Mouse (Mus musculus) cortical plate, adult 2 months (tissue): ENCODE data around the gene Ccl7. TPM values are rescaled to one million over a fixed set of nuclear protein-coding genes. Genes with fewer than 3 reads are reported as not detected.

Source experiments
- H3K27ac ChIP-seq: fragments of 200-500 bp; 2 replicates; pipeline ENCODE4 v1.5.1; 2012; ENCODE audit warnings: low read length, control low read depth, inconsistent platforms; ENCODE audit not compliant: insufficient read depth
- H3K4me1 ChIP-seq: fragments of 200-500 bp; 2 replicates; pipeline ENCODE4 v1.6.1; 2011; ENCODE audit warnings: low read length; ENCODE audit not compliant: control insufficient read depth, insufficient read depth
- H3K4me3 ChIP-seq: fragments of 200-500 bp; 2 replicates; pipeline ENCODE4 v1.5.1; 2011; ENCODE audit warnings: mild to moderate bottlenecking, low read length, control low read depth; ENCODE audit not compliant: insufficient read depth
- CTCF ChIP-seq: fragments of 200-500 bp; IDR thresholded peaks from 2 replicates; pipeline ENCODE4 v1.5.1; 2011; ENCODE audit warnings: mild to moderate bottlenecking, control low read depth, low read length; ENCODE audit not compliant: insufficient read depth; ENCODE audit errors: extremely low read depth
- POLR2A ChIP-seq: fragments of 200-500 bp; IDR thresholded peaks from 2 replicates; pipeline ENCODE4 v1.6.1; 2011; ENCODE audit warnings: mild to moderate bottlenecking, low read length, control low read depth; ENCODE audit not compliant: insufficient read depth; ENCODE audit errors: extremely low read depth
- polyA plus RNA-seq: library from polyadenylated mRNA; depleted of rRNA; stranded (reverse); fragments of >200 nt; gene quantifications from 2 replicates; pipeline ENCODE4 v1.2.3, GENCODE M21; 2012

Ccl7 gene
- polyA plus RNA-seq, 1 experiment: 0.19 TPM

DNA sequence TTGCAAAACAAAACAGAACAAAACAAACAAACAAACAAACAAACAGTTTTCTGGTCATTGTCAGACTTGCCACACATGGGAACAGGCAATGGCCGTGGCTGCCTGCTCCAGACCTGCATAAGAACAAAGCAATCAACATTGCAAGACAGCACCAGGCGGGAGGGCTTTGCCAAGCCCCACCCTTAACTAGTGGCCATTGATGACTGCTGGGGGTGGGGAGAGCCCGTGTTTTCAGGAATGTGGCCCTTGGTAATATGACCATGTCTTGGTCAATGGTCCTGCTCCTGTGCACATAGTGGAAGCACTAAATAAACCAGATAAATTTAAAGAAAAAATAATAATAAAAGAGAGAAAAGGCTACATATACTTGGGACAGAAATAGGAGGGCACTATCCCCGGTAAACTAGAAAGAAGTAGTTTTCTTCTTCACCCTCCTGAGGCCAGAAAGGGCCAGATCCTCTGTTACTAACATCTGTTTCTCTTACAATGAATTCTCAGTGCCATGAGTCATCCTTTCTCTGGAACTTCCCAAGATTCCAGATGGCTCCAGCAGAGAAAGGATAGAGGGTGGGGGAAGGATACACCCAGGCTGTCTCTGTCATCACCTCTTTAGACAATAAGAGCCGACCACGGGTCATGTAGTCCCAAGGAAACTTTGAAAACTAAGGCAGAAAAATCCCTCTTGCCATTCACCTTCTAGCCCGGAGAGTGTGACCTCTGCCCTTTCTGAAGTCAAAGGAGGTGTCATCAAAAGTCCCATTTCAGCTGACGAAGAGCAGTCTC, 33.9 kb upstream of the Ccl7 start:
- no peaks in the 10 kb centered on the region for H3K4me1 ChIP-seq
- no peak overlapping the region for H3K27ac ChIP-seq
- TF ChIP-seq POLR2A (no peak), CTCF (no peak)
- H3K4me3 ChIP-seq: no peak overlapping the region

DNA sequence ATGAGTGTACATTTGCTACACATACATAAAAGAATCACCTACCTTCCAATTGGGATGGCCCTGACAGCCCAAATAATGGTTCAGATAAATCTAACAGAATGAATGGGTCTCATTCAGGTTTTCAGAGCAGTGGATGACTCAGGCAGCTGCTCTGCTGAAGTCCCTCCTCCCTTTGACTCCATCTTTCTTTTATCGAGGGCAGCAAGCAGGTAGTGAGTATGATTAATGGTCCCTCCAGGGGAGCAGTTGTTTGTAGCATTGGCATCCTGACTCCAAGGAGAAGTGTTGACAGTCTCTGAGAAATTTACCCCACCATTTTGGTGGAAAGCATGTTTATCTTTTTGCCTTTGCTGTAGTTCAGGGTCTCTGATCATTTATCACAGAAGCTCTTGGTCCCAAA, 31.8 kb upstream of the Ccl7 start:
- no peak for TF ChIP-seq POLR2A
- TF ChIP-seq CTCF: no peak
- Histone ChIP-seq H3K27ac (no peak overlapping the region), H3K4me1 (no peaks in the 10 kb centered on the region), H3K4me3 (no peak overlapping the region)

DNA sequence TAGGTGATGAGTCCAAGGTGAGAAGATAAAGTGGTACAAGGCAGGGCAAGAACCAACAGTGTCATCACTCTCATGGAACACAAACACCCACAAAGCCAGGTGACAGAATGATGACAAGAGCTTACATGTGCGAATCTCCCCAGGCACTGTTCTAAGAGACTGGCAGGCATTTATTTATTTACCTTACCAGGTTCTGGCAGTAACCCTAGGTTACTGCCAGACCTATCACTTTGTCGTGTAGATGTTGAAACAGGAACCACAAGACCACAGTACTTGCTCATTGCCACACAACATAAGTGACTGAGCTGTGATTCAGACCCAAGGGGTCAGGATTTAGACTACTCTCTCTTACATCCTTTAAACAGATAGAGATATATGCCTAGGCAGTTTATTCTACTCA, 30.4 kb upstream of the Ccl7 start:
- H3K4me3 ChIP-seq: no peak overlapping the region
- no peaks in the 10 kb centered on the region for H3K4me1 ChIP-seq
- H3K27ac ChIP-seq: no peak overlapping the region
- TF ChIP-seq CTCF (no peak), POLR2A (no peak)

DNA sequence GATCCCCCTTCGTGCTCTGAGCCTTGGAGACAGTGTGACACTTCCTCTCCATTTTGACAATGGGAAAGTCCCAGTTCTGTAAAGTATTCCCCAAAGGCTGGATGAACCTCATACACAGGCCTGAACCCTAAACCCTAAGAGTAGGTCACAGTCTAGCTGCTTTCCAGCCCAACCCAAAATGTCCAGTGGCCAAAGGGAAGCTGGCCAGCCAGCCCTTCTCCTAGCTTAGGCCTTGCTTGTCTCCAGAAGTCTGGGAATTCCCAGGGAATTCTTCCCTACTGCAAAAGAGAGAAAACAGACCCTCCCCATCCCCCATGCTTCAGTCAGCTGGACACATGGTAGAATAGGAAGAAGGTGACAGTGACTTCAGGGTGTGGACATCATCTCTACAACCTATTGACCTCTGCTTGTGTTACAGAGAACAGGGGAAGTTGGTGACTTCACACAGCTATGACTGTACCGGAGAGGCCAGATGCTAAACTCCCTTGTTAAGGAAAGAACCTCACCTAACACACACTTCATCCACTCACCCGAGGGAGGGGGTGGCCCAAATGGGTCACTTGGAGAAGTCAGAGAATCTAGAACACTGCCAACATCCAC, 29.2 kb upstream of the Ccl7 start:
- H3K4me3 ChIP-seq: no peak overlapping the region
- H3K27ac ChIP-seq: no peak overlapping the region
- TF ChIP-seq CTCF (no peak), POLR2A (no peak)
- no peaks in the 10 kb centered on the region for H3K4me1 ChIP-seq

DNA sequence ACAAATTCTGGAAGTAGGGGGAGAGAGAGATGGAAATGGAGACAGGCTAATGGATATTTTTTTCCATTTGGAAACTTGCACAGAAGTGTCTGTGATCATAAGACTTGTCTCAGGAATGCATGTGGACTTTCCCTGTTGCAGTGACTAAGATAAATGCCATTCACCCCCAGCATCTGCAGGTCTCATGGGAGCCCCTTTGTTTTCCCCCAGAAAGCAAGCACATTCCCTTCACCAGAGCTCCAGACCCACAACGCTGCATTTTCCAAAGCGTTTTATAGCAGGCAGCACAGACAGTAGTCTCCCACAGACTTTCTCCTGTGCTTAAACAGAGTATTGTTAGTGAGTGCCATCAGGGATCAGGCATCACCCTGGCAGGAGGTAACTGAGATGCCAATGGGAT, 26.1 kb upstream of the Ccl7 start:
- Histone ChIP-seq H3K4me3 (no peak overlapping the region), H3K27ac (no peak overlapping the region), H3K4me1 (no peaks in the 10 kb centered on the region)
- no peak for TF ChIP-seq POLR2A
- no peak for TF ChIP-seq CTCF

DNA sequence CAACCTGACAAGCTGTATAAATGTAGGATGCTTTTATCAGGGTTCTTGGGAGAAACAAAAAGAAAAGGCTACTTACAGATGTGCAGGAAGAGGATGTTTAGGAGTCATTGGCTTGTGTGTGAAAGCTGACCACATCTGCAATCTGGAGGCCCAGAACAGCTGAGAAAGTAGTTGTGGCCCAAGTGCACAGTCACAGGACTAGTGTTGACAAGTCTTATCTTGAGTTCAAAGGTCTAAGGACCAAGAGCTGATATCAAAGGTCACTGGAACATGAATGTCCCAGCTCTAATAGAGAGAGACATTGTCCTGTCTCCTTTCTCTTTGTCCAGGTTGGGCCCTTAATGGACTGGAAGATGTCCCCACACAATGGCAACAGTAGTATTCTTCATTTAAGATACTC, 25.7 kb upstream of the Ccl7 start:
- Histone ChIP-seq H3K4me3 (no peak overlapping the region), H3K4me1 (no peaks in the 10 kb centered on the region), H3K27ac (no peak overlapping the region)
- no peak for TF ChIP-seq POLR2A
- no peak for TF ChIP-seq CTCF

DNA sequence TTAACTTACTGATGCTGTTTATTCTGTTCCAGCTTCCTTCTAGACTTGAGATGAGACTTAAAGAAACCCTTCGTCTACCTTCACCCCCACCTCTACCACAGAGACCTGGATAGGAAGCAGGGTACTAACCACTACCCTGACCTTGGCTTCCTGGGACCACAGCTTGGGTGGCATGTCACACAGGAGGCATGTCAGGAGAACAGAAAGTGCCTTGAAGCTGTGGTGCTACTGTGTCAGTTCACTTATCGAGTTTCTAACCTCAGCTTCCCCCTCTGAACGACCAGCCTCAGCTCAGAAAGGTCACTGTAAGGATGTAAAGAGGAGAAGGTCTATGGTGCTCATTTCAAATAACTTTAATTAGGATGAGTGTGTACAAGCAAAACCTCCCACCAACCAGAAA, 24.1 kb upstream of the Ccl7 start:
- Histone ChIP-seq H3K4me1 (no peaks in the 10 kb centered on the region), H3K27ac (no peak overlapping the region), H3K4me3 (no peak overlapping the region)
- no peak for TF ChIP-seq POLR2A
- no peak for TF ChIP-seq CTCF

DNA sequence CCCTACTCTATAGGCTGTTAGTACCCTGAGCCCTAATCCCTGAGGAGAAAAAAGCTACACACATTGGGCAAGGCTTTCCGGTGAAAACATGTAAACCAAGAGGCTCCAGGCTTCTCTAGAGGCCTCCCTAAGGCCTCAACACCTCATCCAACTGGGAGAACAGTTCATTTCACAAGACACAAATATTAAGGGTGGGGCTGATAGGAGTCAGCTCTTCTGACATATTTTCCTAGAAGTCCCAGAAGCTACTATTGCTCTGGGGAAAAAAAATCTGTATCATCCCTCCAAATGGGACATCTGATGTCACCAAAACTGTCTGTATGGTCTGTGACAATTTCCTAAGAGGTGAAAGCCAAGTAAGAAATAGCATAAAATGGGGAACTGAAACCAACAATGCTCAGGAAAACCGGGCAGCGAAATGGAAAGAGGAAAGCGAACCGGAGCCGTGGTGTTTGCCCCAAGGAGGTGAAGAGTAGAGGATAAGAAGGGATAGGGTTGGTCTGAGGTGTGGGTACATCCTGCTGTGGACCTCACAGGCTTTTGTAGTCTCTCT, 22.9 kb upstream of the Ccl7 start:
- Histone ChIP-seq H3K4me3 (no peak overlapping the region), H3K4me1 (no peaks in the 10 kb centered on the region), H3K27ac (no peak overlapping the region)
- no peak for TF ChIP-seq POLR2A
- TF ChIP-seq CTCF: no peak

DNA sequence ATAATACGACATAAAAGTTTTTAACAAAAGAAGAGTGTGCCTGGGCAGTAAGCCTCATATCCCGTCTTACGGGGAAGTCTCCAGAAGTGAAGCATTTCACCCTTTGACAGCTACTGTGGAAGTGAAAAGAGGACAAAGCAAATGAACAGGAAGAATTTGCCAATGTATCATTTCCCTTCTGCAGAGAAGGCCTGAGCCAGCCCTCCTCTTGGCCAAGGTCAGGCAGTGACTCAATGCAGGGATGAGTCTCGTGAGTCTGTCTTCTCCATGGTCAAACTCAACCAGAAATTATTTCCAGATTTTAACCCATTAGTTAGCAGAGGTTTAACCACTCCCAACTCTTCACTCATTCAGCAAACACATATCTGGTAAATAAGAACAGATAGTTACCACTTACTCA, 21.7 kb upstream of the Ccl7 start:
- no peak overlapping the region for H3K27ac ChIP-seq

DNA sequence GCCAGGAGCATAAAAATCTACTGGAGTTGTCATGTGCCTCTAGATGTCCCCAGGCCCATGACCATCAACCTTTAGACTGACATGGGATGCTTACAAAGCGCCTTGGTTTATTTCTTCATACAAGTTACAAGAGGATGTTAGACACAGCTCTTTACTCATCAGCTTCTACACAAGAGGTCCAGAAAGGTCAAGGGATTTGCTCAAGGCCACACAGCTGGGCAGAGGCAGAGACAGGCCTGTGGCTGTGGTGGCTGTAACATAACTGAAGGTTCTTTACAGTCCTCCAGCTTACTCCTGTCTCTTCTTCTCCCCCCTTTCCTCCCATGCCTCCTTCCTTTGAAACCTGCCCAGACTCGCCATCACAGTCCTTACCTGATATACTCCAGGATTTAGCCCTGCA, 15.3 kb upstream of the Ccl7 start:
- TF ChIP-seq CTCF (no peak), POLR2A (no peak)
- 0 out of 2 replicates have a peak, but pooled peaks cover 1% of the 10 kb centered on the region for H3K4me1 ChIP-seq
- H3K27ac ChIP-seq: no peak overlapping the region
- H3K4me3 ChIP-seq: no peak overlapping the region

More for the DNA sequence above, 21.7 kb upstream of the Ccl7 start:
- no peak overlapping the region for H3K4me3 ChIP-seq
- no peak for TF ChIP-seq POLR2A
- no peak for TF ChIP-seq CTCF
- no peaks in the 10 kb centered on the region for H3K4me1 ChIP-seq
